Mouse (Mus musculus) MEL-GATA-1-ER (cell line): Measurements from ENCODE around the gene Map4k2.
"Not testable (repeated sequence)": the region's sequence is repeated elsewhere in the genome, so short reads cannot be mapped to it uniquely, and the experiment has no call there.

Experiments used
- DNase-seq: peaks from one replicate; pipeline ENCODE4 v3.0.0-alpha.2; 2012; ENCODE audit warnings: low read depth; ENCODE audit errors: extremely low read depth

The Map4k2 gene

DNA sequence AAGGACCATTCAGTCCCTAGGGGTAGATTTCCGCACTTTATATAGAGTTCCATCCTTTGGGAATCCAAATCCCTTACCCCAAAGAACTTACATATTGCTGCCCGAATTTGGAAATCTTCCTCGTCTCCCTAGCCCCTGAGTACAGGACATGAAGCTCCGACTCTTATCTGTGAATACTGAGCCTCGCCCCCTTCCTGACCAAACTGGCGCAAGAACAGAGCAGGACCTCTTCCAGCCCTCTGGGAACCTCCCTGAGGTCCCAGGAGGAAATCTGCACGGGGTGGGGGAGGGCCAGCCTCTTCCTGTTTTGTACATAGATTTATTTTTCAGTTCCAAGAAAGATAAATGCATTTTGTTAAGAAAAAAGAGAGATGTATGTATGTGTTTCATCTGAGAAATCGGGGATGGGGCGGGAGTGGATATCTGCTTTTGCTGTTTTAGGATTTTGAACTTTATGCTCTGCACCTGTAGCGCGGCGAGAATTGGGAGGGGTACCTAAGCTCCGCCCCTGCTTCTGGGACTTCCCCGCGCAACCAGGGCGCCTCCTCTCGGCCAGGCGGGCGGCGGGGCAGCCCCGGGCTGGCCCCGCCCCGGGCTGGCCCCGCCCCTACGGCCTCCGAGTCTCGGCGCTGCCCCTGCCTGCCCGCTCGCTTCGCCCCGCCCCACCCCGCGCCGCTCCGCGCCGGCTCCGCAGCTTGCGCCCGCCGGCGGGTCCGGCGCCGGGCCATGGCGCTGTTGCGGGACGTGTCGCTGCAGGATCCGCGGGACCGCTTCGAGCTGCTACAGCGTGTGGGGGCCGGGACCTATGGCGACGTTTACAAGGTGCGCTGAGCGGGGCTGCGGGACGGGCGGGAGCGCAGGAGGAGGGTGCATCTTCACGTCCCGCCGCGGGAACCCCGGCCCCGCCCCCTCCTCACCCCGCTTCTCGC lies at the start of gene Map4k2:
Gene Map4k2 (plus strand): TSS at position 612 of the 929 bp plus-strand sequence.
- no peak for DNase-seq

GRCm38 (mm10) chr19:6292262-6292661 lies 48.7 kb upstream of the Map4k2 start:
- no peak for DNase-seq

DNA sequence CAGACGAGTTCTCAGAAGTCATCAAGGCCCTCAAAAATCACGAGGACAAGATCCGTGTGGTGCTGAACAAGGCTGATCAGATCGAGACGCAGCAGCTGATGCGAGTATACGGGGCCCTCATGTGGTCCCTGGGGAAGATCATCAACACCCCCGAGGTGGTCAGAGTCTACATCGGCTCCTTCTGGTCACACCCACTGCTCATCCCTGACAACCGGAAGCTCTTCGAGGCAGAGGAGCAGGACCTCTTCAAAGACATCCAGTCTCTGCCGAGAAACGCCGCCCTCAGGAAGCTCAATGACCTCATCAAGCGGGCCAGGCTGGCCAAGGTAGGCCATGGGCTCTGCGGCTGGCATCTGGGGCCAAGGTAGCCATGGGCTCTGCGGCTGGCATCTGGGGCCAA lies 46.6 kb upstream of the Map4k2 start:
- no peak for DNase-seq

- DNase-seq = no peak
These were observed 44.3 kb upstream of the Map4k2 start for GRCm38 (mm10) chr19:6296551-6297210.

GRCm38 (mm10) chr19:6297641-6298040 lies 43.3 kb upstream of the Map4k2 start:
- DNase-seq = peak; percentile 81

GRCm38 (mm10) chr19:6299003-6299402 lies 41.9 kb upstream of the Map4k2 start:
- no peak for DNase-seq

GRCm38 (mm10) chr19:6299450-6300267 lies 41.3 kb upstream of the Map4k2 start:
- DNase-seq = no peak

- peak; percentile 92 for DNase-seq
These were observed 40.5 kb upstream of the Map4k2 start for GRCm38 (mm10) chr19:6300402-6300841.

- DNase-seq = no peak
These were observed 38.8 kb upstream of the Map4k2 start for GRCm38 (mm10) chr19:6302114-6302513.

- no peak for DNase-seq
These were observed 38.4 kb upstream of the Map4k2 start for GRCm38 (mm10) chr19:6302522-6302921.

DNA sequence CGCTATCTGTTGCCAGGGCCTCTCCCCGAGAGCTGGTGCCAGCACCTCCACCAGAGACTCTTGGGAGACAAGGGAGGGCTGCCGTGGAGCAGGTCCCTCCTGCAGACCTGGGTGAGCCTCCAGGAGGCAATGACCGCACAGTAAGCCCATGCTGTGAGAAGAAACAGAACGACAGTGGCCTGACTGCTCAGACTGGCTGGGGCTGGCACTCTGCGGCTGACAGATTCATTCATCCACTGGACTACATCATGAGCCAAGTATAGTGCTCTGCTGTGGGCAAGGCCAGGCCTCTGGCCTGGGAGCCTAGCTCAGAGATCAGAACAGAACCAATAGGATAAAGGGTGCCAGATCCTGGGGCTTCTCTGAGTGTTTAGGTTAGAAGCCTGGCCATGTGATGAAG lies 37.1 kb upstream of the Map4k2 start:
- no peak for DNase-seq

- peak; percentile 73 for DNase-seq
These were observed 36.0 kb upstream of the Map4k2 start for GRCm38 (mm10) chr19:6304787-6305516.

DNA sequence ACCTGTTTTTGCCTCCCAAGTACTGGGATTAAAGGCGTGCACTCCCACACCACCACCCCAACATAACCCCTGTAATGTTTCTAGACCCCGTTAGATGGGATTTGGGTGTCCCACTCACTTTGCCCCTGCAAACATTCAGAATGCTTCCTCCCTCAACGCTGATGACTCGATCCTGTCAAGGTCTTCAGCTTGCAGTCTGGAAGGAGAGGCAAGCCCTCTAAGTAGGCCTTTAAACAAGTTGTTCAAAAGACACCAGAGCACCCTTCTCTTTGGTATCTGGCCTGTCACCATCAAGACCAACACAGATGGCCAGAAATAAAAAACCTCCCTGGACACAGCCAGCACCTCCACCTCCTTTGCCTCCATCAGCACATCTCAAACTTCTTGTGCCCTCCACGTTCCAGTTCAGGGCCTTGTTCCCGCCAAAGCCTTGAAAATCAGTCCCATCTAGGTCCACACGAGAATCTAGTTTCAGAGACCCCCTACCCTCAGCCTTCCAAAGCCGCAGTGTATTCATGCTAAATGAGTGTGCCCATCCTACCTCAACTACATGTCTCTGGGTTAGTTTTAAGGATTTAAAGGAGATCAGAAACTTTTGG lies 35.3 kb upstream of the Map4k2 start:
- DNase-seq = no peak

DNA sequence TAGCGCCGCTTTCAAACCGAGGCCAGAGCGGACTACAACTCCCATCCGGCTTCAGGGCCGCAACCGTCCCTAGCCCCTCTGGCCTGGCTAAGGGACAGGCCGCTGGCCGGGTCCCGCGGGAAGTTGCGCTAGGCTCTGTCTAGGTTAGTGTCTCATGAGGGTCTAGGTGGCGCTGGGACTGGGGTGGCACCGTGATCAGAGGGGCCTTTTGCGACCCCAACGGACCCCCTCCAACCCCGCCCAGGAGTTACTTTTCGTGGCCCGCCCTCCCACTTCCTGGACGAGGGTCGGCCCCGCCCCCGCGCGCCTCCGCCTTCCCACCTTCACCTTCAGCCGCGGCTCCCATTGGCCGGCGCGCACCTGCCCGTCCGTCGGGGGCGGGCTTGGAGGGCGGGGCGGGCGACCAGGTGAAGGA lies 34.8 kb upstream of the Map4k2 start, which contains the start of gene Cdc42bpg:
Gene Cdc42bpg (plus strand): TSS at position 320 of the 415 bp plus-strand sequence.
- no peak for DNase-seq

GRCm38 (mm10) chr19:6306586-6306985 lies 34.3 kb upstream of the Map4k2 start:
- peak; percentile 57 for DNase-seq

DNA sequence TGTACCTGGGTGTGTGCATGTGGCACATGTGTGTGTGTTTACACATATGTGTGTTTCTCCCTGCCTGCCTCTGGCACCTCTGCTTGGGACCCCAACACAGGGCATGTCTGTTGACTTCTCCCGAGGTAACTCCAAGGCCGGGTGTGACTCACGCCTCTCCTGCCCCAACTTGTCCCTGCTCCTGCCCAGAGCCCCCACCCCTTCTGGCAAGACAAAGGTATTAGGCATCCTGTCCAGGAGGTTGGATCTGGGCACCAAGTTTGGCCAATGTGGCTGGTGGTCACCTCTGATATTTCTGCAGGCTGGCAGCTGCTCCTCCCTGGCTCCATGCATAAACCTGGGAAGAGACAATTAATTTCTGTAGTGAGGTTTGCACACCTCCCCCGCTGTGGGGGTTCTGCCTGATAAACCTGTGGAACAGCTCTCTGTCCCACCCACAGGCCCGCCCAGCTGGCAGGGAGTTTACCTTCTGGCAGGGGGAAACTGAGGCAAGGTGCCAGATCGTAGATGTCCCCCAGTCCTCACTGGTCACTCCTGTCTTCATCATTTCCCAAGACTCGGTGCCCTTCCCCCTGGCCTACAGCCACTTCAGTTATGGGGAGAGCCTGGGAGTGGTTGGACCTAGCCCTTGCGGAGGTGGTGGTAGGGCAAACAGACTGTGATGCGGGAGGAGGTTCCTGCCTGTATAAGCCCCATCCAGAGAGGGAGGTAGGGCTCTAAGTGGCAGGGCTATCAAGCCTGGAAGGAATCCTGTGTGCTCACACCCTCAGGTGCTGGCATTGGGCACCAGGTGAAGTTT lies 33.0 kb upstream of the Map4k2 start:
- no peak for DNase-seq

DNA sequence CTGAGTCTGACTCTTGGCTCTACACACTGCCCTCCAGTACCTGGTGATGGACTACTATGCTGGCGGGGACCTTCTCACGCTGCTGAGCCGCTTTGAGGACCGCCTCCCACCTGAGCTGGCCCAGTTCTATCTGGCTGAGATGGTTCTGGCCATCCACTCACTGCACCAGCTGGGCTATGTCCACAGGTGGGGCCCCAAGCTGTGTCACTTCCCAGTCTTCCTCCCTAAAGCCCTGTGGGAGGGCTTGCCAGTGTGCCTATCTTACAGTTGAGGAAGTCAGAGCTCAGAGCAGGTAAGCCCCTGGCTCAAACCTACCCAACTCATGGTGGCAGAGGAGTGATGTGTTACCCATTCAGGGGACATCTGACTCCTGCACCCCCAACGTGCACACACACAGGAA lies 30.8 kb upstream of the Map4k2 start:
- DNase-seq = no peak

- DNase-seq = not testable (repeated sequence)
These were observed 29.2 kb upstream of the Map4k2 start for GRCm38 (mm10) chr19:6311783-6312182.

DNA sequence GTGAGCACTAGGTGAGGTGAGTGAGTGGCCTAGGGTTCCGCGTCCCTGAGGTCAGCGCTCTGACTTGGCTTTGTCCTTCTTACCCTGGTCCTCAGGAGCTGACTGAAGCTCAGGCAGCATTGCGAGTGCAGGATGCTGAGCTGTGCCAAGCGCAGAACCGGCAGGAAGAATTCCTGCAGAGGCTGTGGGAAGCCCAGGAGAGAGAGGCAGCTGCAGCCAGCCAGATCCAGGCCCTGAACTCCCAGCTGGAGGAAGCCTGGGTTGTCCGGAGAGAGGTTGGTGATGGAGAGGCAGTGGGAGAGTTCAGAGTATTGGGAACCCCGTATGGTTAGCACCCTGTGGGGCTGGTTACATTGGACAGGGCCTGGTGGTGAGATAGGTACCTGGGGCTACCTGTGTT lies 27.1 kb upstream of the Map4k2 start:
- no peak for DNase-seq

- no peak for DNase-seq
These were observed 26.4 kb upstream of the Map4k2 start for GRCm38 (mm10) chr19:6314513-6314912.
